Mouse (Mus musculus): Measurements from ENCODE around the gene Tmem218.

GRCm38 (mm10) chr9:37225581-37225980 is 17.6 kb downstream of the Tmem218 start:
- TF ChIP-seq MAX (IDR thresholded peaks at IDR 0.05; ENCODE audit: low read depth) (no peak), TCF12 (IDR thresholded peaks at IDR 0.05; ENCODE audit: insufficient read depth, poor library complexity, severe bottlenecking) (no peak), POLR2A (IDR thresholded peaks at IDR 0.05; ENCODE audit: insufficient read length, low read depth) (no peak)
